Mouse (Mus musculus) gastrocnemius, adult 2 months (tissue): Measurements from ENCODE around the gene Sh3pxd2a. TPM values are rescaled to one million over a fixed set of nuclear protein-coding genes. Genes with fewer than 3 reads are reported as not detected.

ENCODE experiments used
- DNase-seq: peaks from one replicate; pipeline ENCODE4 v3.0.0; 2022
- H3K27ac ChIP-seq: fragments of 200-600 bp; 2 replicates; pipeline ENCODE4 v1.8.1; 2022; ENCODE audit warnings: mild to moderate bottlenecking
- H3K4me3 ChIP-seq: fragments of 200-600 bp; 2 replicates; pipeline ENCODE4 v1.8.1; 2022; ENCODE audit warnings: mild to moderate bottlenecking, moderate library complexity
- CTCF ChIP-seq: fragments of 200-600 bp; IDR thresholded peaks from 2 replicates; pipeline ENCODE4 v1.8.1; 2022; ENCODE audit warnings: antibody characterized with exemption, mild to moderate bottlenecking, moderate library complexity
- intact Hi-C: fragments of 180-260 bp; cut with DNase I; formaldehyde crosslinking; loops from one replicate; pipeline ENCODE4 v1.15.1; 2025
- total RNA-seq, 2 experiments: library from RNA; stranded (reverse); gene quantifications; 2 replicates each; pipeline ENCODE4 v1.2.3; 2021

Sh3pxd2a gene
- total RNA-seq, 2 experiments from 2014 or later: 37.7 to 44.7 TPM

- intact Hi-C loops: loop anchor here (1.0 kb wide), 1 partner anchor 76 kb away; no protein-coding TSS in a partner anchor
- no peak for TF ChIP-seq CTCF
- H3K4me3 ChIP-seq: no peak overlapping the region
- no peak overlapping the region for H3K27ac ChIP-seq
- no peak for DNase-seq
Measured at GRCm38 (mm10) chr19:47263621-47264020, 200.6 kb downstream of the Sh3pxd2a start.

GRCm38 (mm10) chr19:47261196-47261595, 203.0 kb downstream of the Sh3pxd2a start:
- TF ChIP-seq CTCF: no peak
- Histone ChIP-seq H3K27ac (no peak overlapping the region), H3K4me3 (no peak overlapping the region)
- intact Hi-C loops: no loop called here
- no peak for DNase-seq

GRCm38 (mm10) chr19:47259581-47259980, 204.6 kb downstream of the Sh3pxd2a start:
- no peak overlapping the region for H3K27ac ChIP-seq
- no peak overlapping the region for H3K4me3 ChIP-seq
- TF ChIP-seq CTCF: peak; percentile 80
- intact Hi-C loops: loop anchor here (2.0 kb wide), 1 partner anchor 85 kb away; no protein-coding TSS in a partner anchor
- peak; percentile 52 for DNase-seq

- intact Hi-C loops: no loop called here
Measured at GRCm38 (mm10) chr19:47255919-47256318, 208.3 kb downstream of the Sh3pxd2a start.

GRCm38 (mm10) chr19:47255036-47255435, 209.2 kb downstream of the Sh3pxd2a start:
- TF ChIP-seq CTCF: no peak
- Histone ChIP-seq H3K27ac (peak overlapping the region; percentile 41), H3K4me3 (no peak overlapping the region)
- DNase-seq: no peak
- intact Hi-C loops: no loop called here

More at GRCm38 (mm10) chr19:47255919-47256318, 208.3 kb downstream of the Sh3pxd2a start:
- peak overlapping the region; percentile 41; the same call in 1 of the 2 replicates for H3K27ac ChIP-seq
- TF ChIP-seq CTCF: no peak
- no peak overlapping the region for H3K4me3 ChIP-seq
- DNase-seq: no peak

GRCm38 (mm10) chr19:47253053-47253628, 211.1 kb downstream of the Sh3pxd2a start:
- intact Hi-C loops: no loop called here
- TF ChIP-seq CTCF: no peak
- no peak for DNase-seq
- Histone ChIP-seq H3K4me3 (peak overlapping the region; percentile 30), H3K27ac (no peak overlapping the region; the same call in 1 of the 2 replicates)

GRCm38 (mm10) chr19:47250931-47251330, 213.3 kb downstream of the Sh3pxd2a start:
- DNase-seq: no peak
- Histone ChIP-seq H3K4me3 (no peak overlapping the region), H3K27ac (peak overlapping the region; percentile 84; the same call in 1 of the 2 replicates)
- intact Hi-C loops: no loop called here
- TF ChIP-seq CTCF: no peak

GRCm38 (mm10) chr19:47248906-47249568, 215.2 kb downstream of the Sh3pxd2a start:
- intact Hi-C loops: no loop called here
- Histone ChIP-seq H3K4me3 (peak overlapping the region; percentile 37), H3K27ac (peak overlapping the region; percentile 84)
- TF ChIP-seq CTCF: no peak
- DNase-seq: peak; percentile 82

- peak overlapping the region; percentile 37 for H3K4me3 ChIP-seq
- no peak for DNase-seq
- H3K27ac ChIP-seq: peak overlapping the region; percentile 84
- TF ChIP-seq CTCF: no peak
- intact Hi-C loops: no loop called here
Measured at GRCm38 (mm10) chr19:47248296-47248695, 215.9 kb downstream of the Sh3pxd2a start.

- TF ChIP-seq CTCF: no peak
- intact Hi-C loops: loop anchor here (2.0 kb wide), 1 partner anchor 17 kb away; no protein-coding TSS in a partner anchor
- no peak for DNase-seq
- Histone ChIP-seq H3K27ac (peak overlapping the region; percentile 84), H3K4me3 (no peak overlapping the region)
Measured at GRCm38 (mm10) chr19:47247791-47248190, 216.4 kb downstream of the Sh3pxd2a start.

GRCm38 (mm10) chr19:47245512-47245911, 218.7 kb downstream of the Sh3pxd2a start:
- DNase-seq: peak; percentile 60
- TF ChIP-seq CTCF: no peak
- peak overlapping the region; percentile 84 for H3K27ac ChIP-seq
- H3K4me3 ChIP-seq: no peak overlapping the region
- intact Hi-C loops: no loop called here

GRCm38 (mm10) chr19:47242227-47242626, 222.0 kb downstream of the Sh3pxd2a start:
- H3K4me3 ChIP-seq: no peak overlapping the region
- no peak for TF ChIP-seq CTCF
- DNase-seq: no peak
- peak overlapping the region; percentile 24; the same call in 1 of the 2 replicates for H3K27ac ChIP-seq
- intact Hi-C loops: no loop called here

GRCm38 (mm10) chr19:47240957-47241356, 223.2 kb downstream of the Sh3pxd2a start:
- Histone ChIP-seq H3K4me3 (no peak overlapping the region), H3K27ac (no peak overlapping the region)
- no peak for TF ChIP-seq CTCF
- intact Hi-C loops: no loop called here
- DNase-seq: no peak
